Mouse (Mus musculus) olfactory bulb, adult 2 months (tissue): ENCODE data around the gene Defb47.

ENCODE experiments used
- CTCF ChIP-seq: fragments of 200-500 bp; IDR thresholded peaks from 2 replicates; pipeline ENCODE4 v1.5.1; 2012; ENCODE audit warnings: low read depth, mild to moderate bottlenecking, low read length, moderate library complexity; ENCODE audit not compliant: insufficient read depth
- POLR2A ChIP-seq: fragments of 200-500 bp; IDR thresholded peaks from 2 replicates; pipeline ENCODE4 v1.6.1; 2012; ENCODE audit warnings: mild to moderate bottlenecking, low read depth, low read length, moderate library complexity; ENCODE audit not compliant: insufficient read depth

GRCm38 (mm10) chr14:62965811-62966520, 31.9 kb upstream of the Defb47 start:
- TF ChIP-seq CTCF (no peak), POLR2A (no peak)
